9 mouse cellular contexts compared by ENCODE assay signal in the genomic region with DNA sequence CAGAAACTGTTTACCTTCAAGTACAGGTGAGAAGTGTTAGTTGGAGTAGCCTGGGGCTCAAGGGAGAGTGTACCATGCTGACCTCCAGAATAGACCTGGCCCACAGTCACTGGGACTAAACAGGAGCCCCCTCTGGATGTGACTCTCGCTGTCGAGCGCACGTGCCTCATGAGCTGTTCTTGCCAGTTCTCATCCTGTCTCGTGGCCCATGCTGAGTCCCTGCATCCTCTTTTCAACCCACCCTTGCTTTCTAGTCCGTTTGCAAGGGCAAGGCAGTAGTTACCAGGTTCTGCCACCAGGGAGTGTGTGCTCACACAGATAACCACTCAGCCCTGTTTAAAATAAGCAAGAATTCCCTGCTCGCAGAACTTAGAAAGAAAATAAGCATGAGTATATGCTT. TPM values are rescaled to one million over a fixed set of nuclear protein-coding genes. Genes with fewer than 3 reads are reported as not detected.
DNase-seq lines count a peak whose midpoint lies in the region; ATAC-seq and TF ChIP-seq lines count a peak whose summit lies in the region.
"Had no signal": no experiment of that assay in that cellular context is flagged by ENCODE, and none has a peak within 500 bp of the region (broad histone marks: within the 10 kb centered on the region; RNA-seq: fewer than 3 reads in every experiment).

No protein-coding gene starts in this region.

- no peak overlapping the region for H3K27ac ChIP-seq in heart, postnatal 0 days (ENCODE audit: low read depth)
- H3K27ac ChIP-seq in forebrain, embryonic 11.5 days (ENCODE audit: low read depth, low read length) = no peak overlapping the region
- H3K27ac ChIP-seq in kidney, embryonic 16.5 days (ENCODE audit: low read length) = no peak overlapping the region
- H3K27ac ChIP-seq in lung, embryonic 14.5 days (ENCODE audit: low read depth) = no peak overlapping the region

- no peaks in the 10 kb centered on the region for H3K4me1 ChIP-seq in heart, postnatal 0 days (ENCODE audit: control insufficient read depth, insufficient read depth)
- H3K4me1 ChIP-seq in forebrain, embryonic 11.5 days (replicated peaks; ENCODE audit: control insufficient read depth, insufficient read depth, low read length) = no peaks in the 10 kb centered on the region
- H3K4me1 ChIP-seq in kidney, embryonic 16.5 days (ENCODE audit: insufficient read depth, low read length) = peaks cover 1% of the 10 kb centered on the region; the same call in 1 of the 2 replicates
- H3K4me1 ChIP-seq in lung, embryonic 14.5 days (ENCODE audit: insufficient read depth) = no peaks in the 10 kb centered on the region

- no peak overlapping the region for H3K9ac ChIP-seq in heart, postnatal 0 days (replicated peaks; ENCODE audit: low read depth, low read length)
- H3K9ac ChIP-seq in forebrain, embryonic 11.5 days (ENCODE audit: low read length) = no peak overlapping the region
- H3K9ac ChIP-seq in kidney, embryonic 16.5 days (replicated peaks; ENCODE audit: low read length) = no peak overlapping the region
- no peak overlapping the region for H3K9ac ChIP-seq in lung, embryonic 14.5 days

- ATAC-seq in heart, postnatal 0 days (ENCODE audit: insufficient read depth, low read depth) = no peak
- ATAC-seq in forebrain, embryonic 11.5 days (replicated peaks; ENCODE audit: low FRiP score) = peak; percentile 33; the same call in 1 of the 2 replicates
- ATAC-seq in kidney, embryonic 16.5 days (ENCODE audit: low FRiP score, low TSS enrichment) = peak; percentile 35
- ATAC-seq in lung, embryonic 14.5 days (ENCODE audit: insufficient read depth) = peak; percentile 69
- ATAC-seq in neutrophil, adult 5-6 weeks (ENCODE audit: extremely low read depth, insufficient number of reproducible peaks, low FRiP score, poor library complexity, severe bottlenecking) = peak; percentile 83

- peak; percentile 80 for TF ChIP-seq CTCF in heart, postnatal 0 days (IDR thresholded peaks at IDR 0.05; ENCODE audit: low read depth)
- TF ChIP-seq CTCF in lung, embryonic 14.5 days (IDR thresholded peaks at IDR 0.05; ENCODE audit: low read depth) = peak; percentile 88

- 28% methylated on average over 7 of the region's 7 CpGs for WGBS in heart, postnatal 0 days
- WGBS in forebrain, embryonic 11.5 days = 39% methylated on average over 7 of the region's 7 CpGs
- WGBS in kidney, embryonic 16.5 days = 28% methylated on average over 7 of the region's 7 CpGs
- 21% methylated on average over 7 of the region's 7 CpGs for WGBS in lung, embryonic 14.5 days

- H3K4me3 ChIP-seq in heart, postnatal 0 days (ENCODE audit: low read depth, low read length) = no peak overlapping the region
- no peak overlapping the region for H3K4me3 ChIP-seq in forebrain, embryonic 11.5 days (ENCODE audit: low read depth, low read length)
- no peak overlapping the region for H3K4me3 ChIP-seq in kidney, embryonic 16.5 days (ENCODE audit: low read length)
- H3K4me3 ChIP-seq in lung, embryonic 14.5 days (ENCODE audit: low read depth, low read length) = no peak overlapping the region

- no peak overlapping the region for H3K4me2 ChIP-seq in heart, postnatal 0 days (ENCODE audit: low read depth, low read length)
- H3K4me2 ChIP-seq in forebrain, embryonic 11.5 days (ENCODE audit: low read depth, low read length, severe bottlenecking) = no peak overlapping the region
- H3K4me2 ChIP-seq in kidney, embryonic 16.5 days (replicated peaks; ENCODE audit: low read depth, low read length) = no peak overlapping the region
- no peak overlapping the region for H3K4me2 ChIP-seq in lung, embryonic 14.5 days

- no peaks in the 10 kb centered on the region for H3K36me3 ChIP-seq in heart, postnatal 0 days (replicated peaks; ENCODE audit: control insufficient read depth, insufficient read depth, low read length)
- H3K36me3 ChIP-seq in forebrain, embryonic 11.5 days (ENCODE audit: control insufficient read depth, insufficient read depth, low read length) = no peaks in the 10 kb centered on the region
- no peaks in the 10 kb centered on the region for H3K36me3 ChIP-seq in kidney, embryonic 16.5 days (ENCODE audit: insufficient read depth, low read length)
- H3K36me3 ChIP-seq in lung, embryonic 14.5 days (ENCODE audit: insufficient read depth) = no peaks in the 10 kb centered on the region

- no peak for TF ChIP-seq EP300 in heart, postnatal 0 days (IDR thresholded peaks at IDR 0.05; ENCODE audit: low read depth)

- H3K27me3 ChIP-seq in heart, postnatal 0 days (ENCODE audit: control insufficient read depth, insufficient read depth, low read length) = peaks cover 28% of the 10 kb centered on the region
- H3K27me3 ChIP-seq in forebrain, embryonic 11.5 days (ENCODE audit: control insufficient read depth, insufficient read depth, low read length) = no peaks in the 10 kb centered on the region
- no peaks in the 10 kb centered on the region for H3K27me3 ChIP-seq in kidney, embryonic 16.5 days (ENCODE audit: insufficient read depth, low read length)
- 0 out of 2 replicates have a peak, but pooled peaks cover 3% of the 10 kb centered on the region for H3K27me3 ChIP-seq in lung, embryonic 14.5 days (ENCODE audit: insufficient read depth, low read length)

- peak; percentile 30 for DNase-seq in heart, postnatal 0 days (ENCODE audit: low spot score)
- DNase-seq in heart, adult 8-10 months (ENCODE audit: low spot score) = no peak
- peak; percentile 25 for DNase-seq in NIH3T3 (ENCODE audit: low read depth)
- peak; percentile 53 for DNase-seq in forebrain, embryonic 11.5 days (ENCODE audit: low spot score)
- DNase-seq in lung, embryonic 14.5 days = peak; percentile 87
- peak; percentile 88 for DNase-seq in thymus, postnatal 4 days

- no peaks in the 10 kb centered on the region for H3K9me3 ChIP-seq in heart, postnatal 0 days (replicated peaks; ENCODE audit: control insufficient read depth, low read length)
- H3K9me3 ChIP-seq in forebrain, embryonic 11.5 days (ENCODE audit: control insufficient read depth, low read length) = no peaks in the 10 kb centered on the region
- no peaks in the 10 kb centered on the region for H3K9me3 ChIP-seq in kidney, embryonic 16.5 days (ENCODE audit: low read length)
- no peaks in the 10 kb centered on the region for H3K9me3 ChIP-seq in lung, embryonic 14.5 days (ENCODE audit: low read depth, low read length)

RNA-seq across cellular contexts. Expression of a gene that starts 6.9 kb away (rescaled TPM):
- 0.15 TPM in 1 of 2 replicates, not detected in the other for total RNA-seq in heart, postnatal 0 days (2014; rRNA removed; ENCODE audit: low replicate concordance)
- 0.04 TPM in 1 of 2 replicates, not detected in the other for polyA plus RNA-seq in heart, postnatal 0 days (2015; fragmentation: Nextera tagmentation; extraction: Ambion mirVana)
- total RNA-seq in heart, adult 8-10 months (2022) = under 1 TPM in 1 of 4 experiments, not detected in 3; 0.09 TPM
- 0.20 and 0.47 TPM in 2 replicates for polyA plus RNA-seq in forebrain, embryonic 11.5 days (2014; fragmentation: Nextera tagmentation; extraction: Ambion mirVana)
- 0.49 and 0.53 TPM in 2 replicates for polyA plus RNA-seq in kidney, embryonic 16.5 days (2015; fragmentation: Nextera tagmentation; extraction: Ambion mirVana)
- polyA plus RNA-seq in lung, embryonic 14.5 days (2014; fragmentation: Nextera tagmentation; extraction: Ambion mirVana) = 0.13 and 0.24 TPM in 2 replicates
- total RNA-seq in neutrophil, adult 5-6 weeks (2017) = 1.0 and 1.2 TPM in 2 replicates

RNA-seq across cellular contexts. Expression of a gene that starts 36.8 kb away (rescaled TPM):
- total RNA-seq in heart, postnatal 0 days (2014; rRNA removed; ENCODE audit: low replicate concordance) = 2.0 TPM in 1 of 2 replicates, not detected in the other
- not detected in 2 replicates for polyA plus RNA-seq in heart, postnatal 0 days (2015; fragmentation: Nextera tagmentation; extraction: Ambion mirVana)
- total RNA-seq in heart, adult 8-10 months (2022) = not detected
- polyA plus RNA-seq in forebrain, embryonic 11.5 days (2014; fragmentation: Nextera tagmentation; extraction: Ambion mirVana) = not detected in 2 replicates
- polyA plus RNA-seq in kidney, embryonic 16.5 days (2015; fragmentation: Nextera tagmentation; extraction: Ambion mirVana) = not detected in 2 replicates
- 0.34 and 0.47 TPM in 2 replicates for polyA plus RNA-seq in lung, embryonic 14.5 days (2014; fragmentation: Nextera tagmentation; extraction: Ambion mirVana)
- total RNA-seq in neutrophil, adult 5-6 weeks (2017) = 1.5 and 1.6 TPM in 2 replicates
- total RNA-seq: layer of hippocampus, postnatal 36 days had no signal
